Mouse (Mus musculus) lung, postnatal 0 days (tissue): ENCODE results near the gene Zfp866.

Source experiments
- CTCF ChIP-seq: IDR thresholded peaks from 2 replicates; pipeline ENCODE4 v1.5.1; 2016; ENCODE audit warnings: antibody characterized with exemption, mild to moderate bottlenecking
- EP300 ChIP-seq: IDR thresholded peaks from 2 replicates; pipeline ENCODE4 v1.6.1; 2016; ENCODE audit warnings: antibody characterized with exemption, mild to moderate bottlenecking, control low read depth

DNA sequence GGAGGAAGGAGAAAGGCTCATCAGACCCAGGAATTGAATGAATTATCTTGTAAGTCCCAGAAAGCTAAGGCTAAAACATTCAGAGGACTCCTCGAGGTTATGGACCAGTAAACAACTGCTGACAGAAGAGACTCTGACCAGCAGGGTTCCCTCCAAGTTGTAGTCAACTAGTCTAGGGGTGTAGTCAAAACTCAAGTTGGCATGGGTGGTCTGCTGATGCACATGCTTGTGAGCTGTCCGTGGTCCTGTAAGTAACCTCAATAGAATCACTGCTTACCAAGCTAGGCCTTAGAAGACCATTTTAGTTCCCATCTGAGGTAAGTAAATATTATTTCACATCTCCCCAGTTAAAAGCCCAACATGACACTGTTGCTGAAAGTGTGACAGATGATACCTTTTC, 49.7 kb downstream of the Zfp866 start:
- TF ChIP-seq CTCF (no peak), EP300 (no peak)
